8 mouse cellular contexts compared by ENCODE assay signal in the genomic region with DNA sequence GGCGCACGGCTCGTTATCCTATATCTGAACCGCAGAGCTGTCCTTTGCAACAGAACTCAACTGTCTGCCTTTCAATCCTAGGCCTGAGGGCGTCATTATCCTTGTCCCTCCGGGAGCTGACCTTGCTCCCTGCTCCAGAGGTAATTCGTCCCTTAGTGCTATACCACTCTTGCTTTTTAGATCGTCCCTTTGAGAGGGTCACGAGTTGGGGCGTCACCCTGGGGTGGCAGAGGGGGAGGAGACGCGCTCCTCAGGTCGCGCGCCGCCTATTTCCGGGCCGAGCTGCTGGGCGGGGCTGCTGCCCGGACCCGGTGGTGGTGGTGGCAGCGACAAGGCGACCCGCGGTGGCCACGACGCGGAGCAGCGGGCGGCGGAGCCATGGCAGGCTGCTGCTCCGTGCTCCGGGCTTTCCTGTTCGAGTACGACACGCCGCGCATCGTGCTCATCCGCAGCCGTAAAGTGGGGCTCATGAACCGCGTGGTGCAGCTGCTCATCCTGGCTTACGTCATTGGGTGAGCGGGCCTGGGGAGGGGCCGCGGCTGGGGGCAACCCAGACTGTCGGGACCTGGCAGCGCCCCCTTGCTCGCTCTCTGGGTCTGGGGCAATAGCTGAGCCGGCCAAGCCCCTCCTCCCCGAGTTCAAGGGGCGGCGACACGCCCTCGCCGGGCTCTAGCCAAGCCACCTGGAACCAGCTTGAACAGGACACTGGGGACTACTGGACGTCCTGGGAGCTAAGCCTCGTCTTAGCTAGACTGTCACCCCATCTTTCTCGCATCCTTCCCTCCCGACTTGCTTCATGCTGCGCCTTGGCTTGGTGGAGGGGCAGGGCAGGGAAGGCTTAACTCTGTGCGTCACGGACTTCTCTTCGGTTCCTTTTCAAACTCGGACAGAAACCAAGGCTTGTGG. TPM values are rescaled to one million over a fixed set of nuclear protein-coding genes. Genes with fewer than 3 reads are reported as not detected.
DNase-seq lines count a peak whose midpoint lies in the region; ATAC-seq and TF ChIP-seq lines count a peak whose summit lies in the region.

A gene (plus strand): TSS at position 269 of the 906 bp plus-strand sequence.

- under 1% methylated on average over 66 of the region's 66 CpGs for WGBS in hindbrain, embryonic 14.5 days

- peak within 1 kb of the TSS; percentile 73 for H3K9ac ChIP-seq in hindbrain, embryonic 14.5 days

- POLR2A ChIA-PET in Patski (lab: Charles Lee) = interaction anchor here (0.6 to 1.2 kb wide), 6 partner anchors 12 to 720 kb away, joined by 3 to 5 read pairs (median 4); a partner anchor contains a TSS

- peak; percentile 49 for TF ChIP-seq CTCF in Patski (IDR thresholded peaks at IDR 0.05)

- CTCF ChIA-PET in Patski (lab: Charles Lee) = interaction anchor here (0.7 to 3.1 kb wide), 5 partner anchors 9 to 282 kb away, joined by 3 to 13 read pairs (median 3); no protein-coding TSS in a partner anchor

- in situ Hi-C loops in Patski (cut with MboI; ENCODE audit: low pct_unique_long_range_greater_than_20kb) = no loop called here

- H3K27me3 ChIP-seq in Patski = no peaks in the 10 kb centered on the region
- no peaks in the 10 kb centered on the region for H3K27me3 ChIP-seq in hindbrain, embryonic 14.5 days (ENCODE audit: control insufficient read depth, insufficient read depth, low read length)

- peak within 1 kb of the TSS; percentile 71 for H3K4me2 ChIP-seq in hindbrain, embryonic 14.5 days (replicated peaks)

- peak; percentile 70 for ATAC-seq in Patski
- ATAC-seq in hindbrain, embryonic 14.5 days (ENCODE audit: low FRiP score) = peak; percentile 89

- no peak for DNase-seq in Patski (ENCODE audit: low read depth, low spot score)
- peak; percentile 80 to 84 for DNase-seq in cerebellum, postnatal 14 days
- DNase-seq in frontal cortex, postnatal 25 days (ENCODE audit: low spot score in 2 of 2) = peak; percentile 73
- peak; percentile 84 for DNase-seq in hindbrain, embryonic 14.5 days (ENCODE audit: low spot score)
- peak; percentile 84 for DNase-seq in left cerebral cortex, adult 11 months (ENCODE audit: low spot score)
- DNase-seq in lung, postnatal 4 days = peak; percentile 89 to 92
- peak; percentile 66 for DNase-seq in retina, postnatal 7 days (ENCODE audit: low read depth, low spot score)
- peak; percentile 62 for DNase-seq in urinary bladder, adult 2 months (ENCODE audit: low spot score)

- no peaks in the 10 kb centered on the region for H3K36me3 ChIP-seq in hindbrain, embryonic 14.5 days (replicated peaks; ENCODE audit: control insufficient read depth, insufficient read depth)

- peak within 1 kb of the TSS; percentile 83 for H3K27ac ChIP-seq in hindbrain, embryonic 14.5 days

- H3K4me1 ChIP-seq in hindbrain, embryonic 14.5 days (replicated peaks; ENCODE audit: control insufficient read depth, insufficient read depth, low read length) = peaks cover 15% of the 10 kb centered on the region

- H3K4me3 ChIP-seq in hindbrain, embryonic 14.5 days (replicated peaks; ENCODE audit: low read length) = peak within 1 kb of the TSS; percentile 48

- H3K9me3 ChIP-seq in hindbrain, embryonic 14.5 days (ENCODE audit: control insufficient read depth, low read length) = no peaks in the 10 kb centered on the region

RNA-seq across cellular contexts. Expression of the gene that starts here (rescaled TPM):
- polyA plus RNA-seq in Patski (2021) = 95.2 TPM
- 14.8 and 16.0 TPM in 2 replicates for polyA plus RNA-seq in hindbrain, embryonic 14.5 days (2014; fragmentation: Nextera tagmentation; extraction: Ambion mirVana)
- 42.4 and 44.3 TPM in 2 replicates for polyA plus RNA-seq in urinary bladder, adult 2 months (2012; rRNA removed)
